Mouse (Mus musculus): Measurements from ENCODE around the gene Gm13090.

DNA sequence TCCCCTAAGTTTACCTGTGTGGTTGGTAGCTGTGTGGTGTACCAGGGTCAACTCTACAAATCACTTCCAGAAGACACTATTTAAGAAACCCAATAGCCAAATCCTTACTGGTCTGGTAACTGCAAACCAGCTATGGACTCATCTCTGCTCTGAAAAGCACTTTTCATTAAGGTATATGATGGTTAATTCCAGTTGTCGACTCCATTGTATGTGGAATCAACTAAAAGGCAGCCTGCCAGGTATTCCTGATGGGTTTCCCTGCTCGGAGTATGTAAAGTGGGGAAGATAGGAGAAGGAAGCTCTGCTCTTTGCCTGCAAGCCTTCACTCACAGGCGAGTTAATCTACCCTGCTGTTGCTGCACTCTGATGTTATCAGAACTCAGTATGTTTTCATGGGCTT is 42.8 kb upstream of the Gm13090 start:
- TF ChIP-seq CTCF (IDR thresholded peaks at IDR 0.05; ENCODE audit: borderline replicate concordance, control insufficient read depth, extremely low read depth, insufficient read depth, low read length, poor library complexity) (no peak), POLR2A (IDR thresholded peaks at IDR 0.05; ENCODE audit: control insufficient read depth, extremely low read depth, insufficient read depth, low read length, poor library complexity) (no peak)

Measured in thymus, adult 2 months (tissue).